Mouse (Mus musculus) limb, embryonic 10.5 days (tissue): ENCODE data around the gene Ssc4d. TPM values are rescaled to one million over a fixed set of nuclear protein-coding genes. Genes with fewer than 3 reads are reported as not detected.

Experiments
- DNase-seq: peaks from one replicate; pipeline ENCODE4 v3.0.0-alpha.2; 2017; ENCODE audit warnings: low spot score
- H3K27ac ChIP-seq: fragments of 300-500 bp; sonication (generic); 2 replicates; pipeline ENCODE4 v1.5.1; 2016; ENCODE audit warnings: mild to moderate bottlenecking
- H3K27me3 ChIP-seq: fragments of 300-500 bp; sonication (generic); 2 replicates; pipeline ENCODE4 v1.6.1; 2016; ENCODE audit warnings: low read depth, mild to moderate bottlenecking; ENCODE audit not compliant: poor library complexity, severe bottlenecking
- H3K36me3 ChIP-seq: fragments of 300-500 bp; sonication (generic); 2 replicates; pipeline ENCODE4 v1.6.1; 2016; ENCODE audit warnings: mild to moderate bottlenecking, moderate library complexity
- H3K4me1 ChIP-seq: fragments of 300-500 bp; sonication (generic); 2 replicates; pipeline ENCODE4 v1.6.1; 2016
- H3K4me3 ChIP-seq: fragments of 300-500 bp; sonication (generic); 2 replicates; pipeline ENCODE4 v1.5.1; 2016; ENCODE audit warnings: mild to moderate bottlenecking, moderate library complexity
- H3K9me3 ChIP-seq: fragments of 300-500 bp; sonication (generic); replicated peaks from 2 replicates; pipeline ENCODE4 v1.6.1; 2016; ENCODE audit warnings: mild to moderate bottlenecking
- WGBS: fragments of 180-500 bp; shearing (Covaris S2); methylation state at CpG from one replicate; pipeline ENCODE4 v1.1.7; 2016; 5-methylcytosine and 5-hydroxymethylcytosine counted together
- polyA plus RNA-seq: library from polyadenylated mRNA; unstranded; fragments of >200 nt; fragmentation: Nextera tagmentation; extraction: Ambion mirVana; gene quantifications from 2 replicates; pipeline ENCODE4 v1.2.1, GENCODE M21; 2016

Ssc4d gene
- polyA plus RNA-seq, 1 experiment from 2014 or later, result 4.1 TPM

- DNase-seq, result no peak
- Histone ChIP-seq H3K9me3 (no peaks in the 10 kb centered on the region), H3K4me3 (no peak overlapping the region), H3K27me3 (no peaks in the 10 kb centered on the region), H3K4me1 (peaks cover 11% of the 10 kb centered on the region), H3K36me3 (peaks cover 59% of the 10 kb centered on the region), H3K27ac (no peak overlapping the region)
- 95% methylated on average over 9 of the region's 9 CpGs for WGBS
Observed at GRCm38 (mm10) chr5:135931526-135931925, 42.8 kb downstream of the Ssc4d start.

DNA sequence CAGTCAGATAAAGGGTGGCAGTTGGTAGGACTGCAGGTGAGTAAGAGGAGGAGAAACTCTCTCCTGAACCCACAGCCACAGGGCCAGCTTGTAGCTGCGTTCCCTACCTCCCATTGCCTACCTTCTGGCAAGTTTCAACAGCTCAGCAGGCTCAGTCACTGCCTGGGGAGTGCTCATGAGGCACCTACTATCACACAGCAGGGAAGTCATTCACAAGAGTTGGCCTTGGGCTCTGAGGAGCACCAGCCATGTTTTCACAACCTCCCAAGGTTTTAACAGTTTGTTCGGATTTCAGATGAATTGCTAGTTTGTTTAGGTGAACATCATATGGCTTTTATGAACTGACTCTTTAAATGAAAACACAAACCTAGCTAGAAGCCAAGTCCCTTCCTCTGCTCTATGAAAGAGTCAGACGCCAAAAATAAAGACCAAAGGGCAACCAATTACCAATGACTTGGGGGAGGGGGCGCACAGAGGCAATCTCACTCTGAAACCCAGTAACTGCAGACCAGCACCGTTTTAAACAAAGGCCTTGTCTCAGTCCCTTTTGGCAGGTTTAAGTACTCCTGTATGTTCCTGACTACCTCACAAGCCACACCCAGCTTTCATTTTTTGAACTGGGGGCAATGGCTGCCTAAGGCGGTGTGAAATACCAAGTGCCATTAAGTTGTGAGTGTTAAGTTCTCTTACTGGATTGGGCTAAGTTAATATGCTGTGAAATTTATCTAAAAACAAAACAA lies 44.5 kb downstream of the Ssc4d start:
- 85% methylated on average over 6 of the region's 6 CpGs for WGBS
- DNase-seq, result no peak
- no peak overlapping the region for H3K4me3 ChIP-seq
- H3K27ac ChIP-seq, result no peak overlapping the region
- peaks cover 6% of the 10 kb centered on the region; the same call in 1 of the 2 replicates for H3K4me1 ChIP-seq
- H3K9me3 ChIP-seq, result no peaks in the 10 kb centered on the region
- H3K36me3 ChIP-seq, result peaks cover 76% of the 10 kb centered on the region
- no peaks in the 10 kb centered on the region for H3K27me3 ChIP-seq

DNA sequence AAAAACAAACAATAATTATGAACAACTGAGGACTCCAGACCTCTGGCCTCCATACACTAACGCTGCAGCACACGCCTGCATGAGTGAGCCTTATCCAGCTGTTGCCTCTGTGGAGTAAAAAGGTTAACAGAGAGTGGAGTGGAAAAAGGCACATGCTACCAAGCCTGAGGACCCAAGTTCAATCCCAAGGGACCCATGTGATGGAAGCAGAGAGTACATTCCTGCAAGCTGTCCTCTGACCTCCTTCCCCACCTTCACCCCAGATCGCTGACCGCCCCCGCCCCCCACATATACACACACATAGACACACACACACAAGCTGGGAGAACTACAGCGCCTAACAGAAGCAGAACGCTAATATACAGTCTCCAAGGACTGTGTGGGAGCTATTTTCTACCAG lies 50.4 kb downstream of the Ssc4d start:
- DNase-seq, result no peak
- no peaks in the 10 kb centered on the region for H3K4me1 ChIP-seq
- H3K9me3 ChIP-seq, result no peaks in the 10 kb centered on the region
- H3K27me3 ChIP-seq, result no peaks in the 10 kb centered on the region
- peaks cover 99% of the 10 kb centered on the region for H3K36me3 ChIP-seq
- 98% methylated on average over 7 of the region's 7 CpGs for WGBS
- H3K4me3 ChIP-seq, result no peak overlapping the region
- H3K27ac ChIP-seq, result no peak overlapping the region

- H3K36me3 ChIP-seq, result peaks cover 99% of the 10 kb centered on the region
- H3K9me3 ChIP-seq, result no peaks in the 10 kb centered on the region
- no peak for DNase-seq
- H3K4me1 ChIP-seq, result no peaks in the 10 kb centered on the region
- no peak overlapping the region for H3K4me3 ChIP-seq
- 91% methylated on average over 3 of the region's 3 CpGs for WGBS
- H3K27ac ChIP-seq, result no peak overlapping the region
- H3K27me3 ChIP-seq, result no peaks in the 10 kb centered on the region
Observed at GRCm38 (mm10) chr5:135919902-135920301, 54.4 kb downstream of the Ssc4d start.

DNA sequence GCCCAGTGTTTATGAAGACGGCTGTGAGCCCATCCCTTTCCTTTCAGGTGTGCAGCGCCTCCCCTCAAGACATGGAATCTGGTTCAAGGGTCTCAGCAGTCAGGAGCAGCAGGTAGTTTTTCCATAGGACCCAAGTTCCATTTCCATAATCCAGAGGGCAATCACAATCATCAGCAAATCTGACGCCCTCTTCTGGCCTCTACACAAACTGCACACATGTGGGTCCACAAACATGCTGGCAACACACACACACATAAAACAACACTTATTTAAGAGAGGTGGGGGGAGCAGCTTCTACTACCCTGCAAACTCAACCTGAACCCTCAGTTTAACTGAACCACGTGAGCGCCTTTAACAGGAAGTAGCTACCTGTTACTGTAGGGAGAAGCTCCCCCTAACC lies 55.7 kb downstream of the Ssc4d start:
- WGBS, result 97% methylated on average over 5 of the region's 5 CpGs
- Histone ChIP-seq H3K27ac (no peak overlapping the region), H3K27me3 (no peaks in the 10 kb centered on the region), H3K9me3 (no peaks in the 10 kb centered on the region), H3K4me3 (no peak overlapping the region), H3K4me1 (no peaks in the 10 kb centered on the region), H3K36me3 (peaks cover 99% of the 10 kb centered on the region)
- DNase-seq, result no peak

DNA sequence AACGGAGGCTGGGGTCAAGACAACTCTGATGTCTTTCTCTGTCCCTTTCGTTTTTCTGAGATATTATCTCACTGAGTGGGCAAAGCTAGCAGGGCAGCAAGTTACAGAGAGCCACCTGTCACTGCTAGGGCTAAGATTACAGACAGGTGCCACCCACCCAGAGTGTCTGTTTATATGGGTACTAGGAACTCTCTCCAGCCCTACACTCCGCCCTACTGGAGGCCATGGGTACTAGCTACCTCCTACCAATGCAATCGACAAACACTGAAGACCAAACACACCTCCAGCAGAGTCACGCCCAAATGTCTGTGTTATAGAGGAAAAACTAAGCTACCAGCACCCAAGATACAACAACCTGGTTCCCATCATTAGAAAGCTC lies 56.3 kb downstream of the Ssc4d start:
- H3K36me3 ChIP-seq, result peaks cover 99% of the 10 kb centered on the region
- 94% methylated on average over 5 of the region's 5 CpGs for WGBS

DNA sequence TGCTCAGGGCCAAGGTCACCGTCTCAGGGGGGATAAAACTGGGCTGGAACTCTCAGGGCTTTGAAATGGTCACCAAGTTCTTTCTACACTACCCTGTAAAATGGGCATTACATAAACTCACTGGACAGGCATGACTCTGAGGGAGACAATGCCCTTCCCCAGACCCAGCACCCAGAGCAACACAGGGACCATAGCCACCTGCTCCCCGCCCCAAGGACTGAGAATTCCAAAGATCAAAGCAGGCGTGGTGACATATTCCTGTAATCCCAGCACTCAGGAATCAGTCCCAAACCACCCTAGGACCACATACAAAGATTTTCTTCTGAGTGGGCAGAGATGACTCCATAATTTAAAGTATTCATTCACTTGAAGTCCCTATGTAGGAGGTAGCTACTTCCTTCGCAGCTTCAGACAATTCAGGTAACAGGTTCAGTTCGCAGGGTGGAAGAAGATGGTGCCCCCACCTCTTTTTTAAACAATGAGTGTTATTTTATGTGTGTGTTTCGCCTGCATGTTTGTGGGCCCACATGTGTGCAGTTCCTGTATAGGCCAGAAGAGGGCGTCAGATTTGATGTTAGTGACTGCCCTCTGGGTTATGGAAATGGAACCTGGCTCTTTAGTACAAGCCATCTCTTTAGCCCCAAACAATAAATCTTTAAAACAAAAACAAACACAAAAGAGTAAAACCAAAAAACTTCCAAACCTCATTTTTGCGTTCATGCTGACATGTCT lies 56.8 kb downstream of the Ssc4d start:
- Histone ChIP-seq H3K4me3 (no peak overlapping the region), H3K36me3 (peaks cover 99% of the 10 kb centered on the region), H3K27me3 (no peaks in the 10 kb centered on the region), H3K27ac (no peak overlapping the region), H3K9me3 (no peaks in the 10 kb centered on the region), H3K4me1 (no peaks in the 10 kb centered on the region)
- 91% methylated on average over 8 of the region's 8 CpGs for WGBS
- no peak for DNase-seq

More for the DNA sequence above, 56.3 kb downstream of the Ssc4d start:
- Histone ChIP-seq H3K9me3 (no peaks in the 10 kb centered on the region), H3K27me3 (no peaks in the 10 kb centered on the region), H3K4me1 (no peaks in the 10 kb centered on the region), H3K4me3 (no peak overlapping the region), H3K27ac (no peak overlapping the region)
- no peak for DNase-seq

GRCm38 (mm10) chr5:135916601-135917000 lies 57.7 kb downstream of the Ssc4d start:
- H3K4me3 ChIP-seq, result no peak overlapping the region
- WGBS, result 90% methylated on average over 3 of the region's 3 CpGs
- H3K27ac ChIP-seq, result no peak overlapping the region
- DNase-seq, result no peak
- peaks cover 99% of the 10 kb centered on the region for H3K36me3 ChIP-seq
- H3K4me1 ChIP-seq, result no peaks in the 10 kb centered on the region
- H3K9me3 ChIP-seq, result no peaks in the 10 kb centered on the region
- no peaks in the 10 kb centered on the region for H3K27me3 ChIP-seq

DNA sequence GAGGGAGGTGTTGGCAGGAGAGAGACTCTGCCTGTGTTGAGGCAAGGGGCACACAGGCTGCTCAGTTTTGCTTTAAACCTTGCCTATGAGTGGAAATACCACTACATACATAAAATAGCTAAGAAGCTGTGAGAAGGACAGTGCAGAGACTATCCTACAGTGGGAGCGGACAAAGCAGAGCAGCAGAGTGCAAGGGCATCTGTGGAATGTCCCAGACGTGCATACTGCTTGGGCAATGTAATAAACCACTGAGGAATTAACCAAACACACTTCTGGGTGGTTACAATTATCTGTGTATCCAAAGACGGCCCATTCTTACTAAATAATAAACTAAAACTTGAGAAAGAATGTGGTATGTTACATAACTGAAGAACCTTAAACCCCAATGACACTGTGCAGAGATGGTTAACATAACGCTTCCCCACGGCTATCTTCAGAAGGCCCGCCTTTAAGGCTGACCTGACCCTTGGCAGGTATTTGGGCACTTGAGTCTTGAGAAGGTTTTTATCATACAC lies 58.2 kb downstream of the Ssc4d start:
- H3K4me3 ChIP-seq, result no peak overlapping the region
- no peak for DNase-seq
- H3K27ac ChIP-seq, result no peak overlapping the region
- H3K9me3 ChIP-seq, result no peaks in the 10 kb centered on the region
- H3K36me3 ChIP-seq, result peaks cover 99% of the 10 kb centered on the region
- no peaks in the 10 kb centered on the region for H3K27me3 ChIP-seq
- no peaks in the 10 kb centered on the region for H3K4me1 ChIP-seq
- 93% methylated on average over 6 of the region's 6 CpGs for WGBS

DNA sequence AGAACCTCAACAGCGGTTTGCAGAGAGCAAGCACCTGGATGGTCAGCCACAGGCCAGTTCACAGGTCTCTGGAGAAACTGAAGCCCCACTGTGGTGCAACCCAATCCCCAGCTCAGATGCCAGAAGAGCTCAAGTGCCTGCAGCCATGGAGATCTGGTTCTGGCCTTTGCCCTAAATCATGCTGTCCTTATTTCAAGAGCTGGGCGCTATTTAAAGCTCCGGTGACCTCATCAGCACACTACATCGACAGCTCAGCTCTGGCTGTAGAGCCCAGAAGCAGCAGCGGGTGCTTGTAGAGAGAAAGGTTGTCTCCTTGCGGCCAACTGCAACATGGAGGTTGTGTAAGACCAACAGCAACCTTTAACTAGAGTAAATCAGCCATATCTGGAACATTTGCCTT lies 60.2 kb downstream of the Ssc4d start:
- 93% methylated on average over 6 of the region's 6 CpGs for WGBS
- Histone ChIP-seq H3K9me3 (no peaks in the 10 kb centered on the region), H3K27me3 (no peaks in the 10 kb centered on the region), H3K4me1 (no peaks in the 10 kb centered on the region), H3K36me3 (peaks cover 99% of the 10 kb centered on the region), H3K4me3 (no peak overlapping the region), H3K27ac (no peak overlapping the region)
- no peak for DNase-seq

DNA sequence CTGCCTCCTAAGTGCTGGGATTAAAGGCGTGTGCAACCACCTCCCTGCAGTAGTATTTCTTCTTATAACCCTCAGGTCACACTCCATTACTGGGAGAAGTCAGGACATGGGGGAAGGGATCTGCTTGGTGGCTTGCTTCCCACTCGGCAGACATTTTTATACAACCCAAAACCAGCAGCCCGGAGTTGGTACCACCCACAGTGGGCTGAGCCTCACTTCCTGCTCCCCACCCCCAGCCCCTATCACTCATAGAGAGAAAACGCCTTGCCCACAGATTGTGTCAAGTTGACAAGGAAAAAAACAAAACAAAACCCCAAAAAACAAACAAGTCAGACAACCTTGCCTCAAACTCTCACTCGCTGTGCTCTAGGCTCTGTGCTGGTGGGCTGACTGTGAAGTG lies 61.1 kb downstream of the Ssc4d start:
- Histone ChIP-seq H3K9me3 (no peaks in the 10 kb centered on the region), H3K36me3 (peaks cover 99% of the 10 kb centered on the region), H3K4me3 (no peak overlapping the region), H3K27me3 (no peaks in the 10 kb centered on the region), H3K27ac (no peak overlapping the region), H3K4me1 (no peaks in the 10 kb centered on the region)
- DNase-seq, result no peak
- WGBS, result 89% methylated on average over 5 of the region's 5 CpGs

- WGBS, result 92% methylated on average over 11 of the region's 11 CpGs
- H3K36me3 ChIP-seq, result peaks cover 99% of the 10 kb centered on the region
- no peaks in the 10 kb centered on the region for H3K4me1 ChIP-seq
Observed at GRCm38 (mm10) chr5:135911633-135912220, 62.6 kb downstream of the Ssc4d start.

DNA sequence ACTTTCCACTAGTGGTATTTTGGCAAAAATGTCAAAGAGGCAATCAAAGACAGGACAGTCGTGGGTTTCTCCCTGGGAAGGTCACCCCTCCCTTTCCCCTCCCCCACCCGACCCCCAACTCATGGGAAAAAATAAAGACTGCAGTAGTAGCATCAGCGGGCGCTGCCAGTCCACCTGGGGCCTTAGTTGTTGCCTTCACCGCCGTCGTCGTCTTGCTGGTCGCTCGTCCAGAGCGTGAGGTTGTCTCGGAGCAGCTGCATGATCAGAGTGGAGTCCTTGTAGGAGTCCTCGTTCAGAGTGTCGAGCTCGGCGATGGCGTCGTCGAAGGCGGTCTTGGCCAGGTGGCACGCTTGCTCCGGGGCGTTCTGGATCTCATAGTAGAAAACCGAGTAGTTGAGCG lies 63.5 kb downstream of the Ssc4d start:
- WGBS, result 91% methylated on average over 25 of the region's 25 CpGs
- H3K36me3 ChIP-seq, result peaks cover 97% of the 10 kb centered on the region

More at GRCm38 (mm10) chr5:135911633-135912220, 62.6 kb downstream of the Ssc4d start:
- Histone ChIP-seq H3K4me3 (no peak overlapping the region), H3K27ac (no peak overlapping the region), H3K9me3 (no peaks in the 10 kb centered on the region), H3K27me3 (no peaks in the 10 kb centered on the region)
- no peak for DNase-seq

More for the DNA sequence above, 63.5 kb downstream of the Ssc4d start:
- DNase-seq, result no peak
- Histone ChIP-seq H3K4me1 (no peaks in the 10 kb centered on the region), H3K4me3 (no peak overlapping the region), H3K27ac (no peak overlapping the region), H3K27me3 (no peaks in the 10 kb centered on the region), H3K9me3 (no peaks in the 10 kb centered on the region)
